Mouse (Mus musculus) activated CD4-positive, CD25-positive, alpha-beta regulatory T cell, adult 9 weeks (primary cell): ENCODE measurements around the gene Krt20. TPM values are rescaled to one million over a fixed set of nuclear protein-coding genes. Genes with fewer than 3 reads are reported as not detected.

ENCODE experiments used
- polyA plus RNA-seq: library from polyadenylated mRNA; unstranded; fragments of 100-300 nt; shearing (Covaris generic); gene quantifications from one replicate; pipeline ENCODE4 v1.2.1, GENCODE M21; 2017

Krt20 gene
- polyA plus RNA-seq = not detected

DNA sequence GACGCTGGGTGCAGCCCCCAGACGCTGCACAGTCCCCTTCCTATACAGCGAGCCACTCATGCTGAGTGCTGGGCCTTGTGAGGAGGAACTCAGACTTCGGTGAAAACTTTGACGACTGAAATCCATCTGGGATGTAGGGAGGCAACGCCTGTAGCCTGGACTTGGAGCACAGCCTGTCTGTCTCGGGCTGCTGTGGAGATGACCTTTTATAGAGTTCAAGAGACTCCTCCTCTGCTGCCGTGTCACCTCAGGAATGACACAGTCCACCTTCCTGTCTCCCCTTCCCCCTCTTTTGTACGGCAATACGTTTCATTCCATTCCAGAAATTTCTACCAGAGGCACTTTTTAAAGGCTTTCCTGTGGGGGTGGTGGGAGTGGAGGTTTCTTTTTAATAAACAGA, at the start of gene Krt20:
TSS of gene Krt20 (minus strand) at position 179 of the 400 bp plus-strand sequence.

DNA sequence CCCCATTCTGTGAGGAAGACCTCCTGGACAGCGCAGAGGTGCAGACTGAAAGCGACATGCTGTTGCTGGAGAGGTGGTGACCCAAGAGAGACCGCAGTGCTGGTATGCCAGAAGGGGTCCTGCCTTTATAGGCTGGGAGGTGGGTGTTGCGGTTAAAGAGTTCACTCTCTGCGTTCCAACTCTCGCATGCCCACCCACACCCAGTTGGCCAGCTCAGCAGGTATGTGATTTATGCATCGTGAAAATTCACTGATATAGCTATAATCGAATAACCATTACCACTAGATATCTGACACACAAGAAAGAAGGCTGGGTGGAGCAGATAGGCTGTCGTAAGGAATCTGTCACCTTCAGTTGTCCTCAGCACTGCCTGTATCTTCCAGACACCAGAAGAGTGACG, 15.8 kb downstream of the Krt20 start, which contains the start of gene Krt12:
TSS of gene Krt12 (minus strand) at position 101 of the 400 bp plus-strand sequence.

DNA sequence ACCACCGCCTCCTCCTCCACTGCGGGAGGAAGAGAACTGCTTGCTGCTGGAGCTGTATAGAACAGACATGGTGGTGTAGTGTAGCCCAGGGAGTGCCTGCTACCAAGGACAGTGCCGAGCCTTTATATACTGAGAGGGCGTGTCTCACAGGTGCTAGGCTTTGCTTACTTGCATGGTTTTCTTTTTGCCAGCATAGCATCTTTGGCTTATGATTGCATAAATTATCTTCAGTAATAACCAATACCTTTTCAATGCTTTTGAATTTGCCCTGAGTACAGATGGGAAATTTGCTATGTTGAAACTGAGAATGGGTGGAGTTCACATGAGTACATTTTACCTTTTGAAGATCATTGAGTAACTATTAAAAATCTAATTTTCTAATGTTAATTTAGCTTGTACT, 48.7 kb downstream of the Krt20 start, which contains the start of gene Krt10:
TSS of gene Krt10 (minus strand) at position 101 of the 400 bp plus-strand sequence.

Other genes with a start within 250 kb of the Krt20 start
- 205 TPM for gene Smarce1, start 207.1 kb downstream of the Krt20 start, polyA plus RNA-seq
- gene Krt222, start 194.1 kb downstream of the Krt20 start, polyA plus RNA-seq = 1.2 TPM
- not detected for gene Krt24, start 152.9 kb downstream of the Krt20 start, polyA plus RNA-seq
- gene Krt25, start 115.2 kb downstream of the Krt20 start, polyA plus RNA-seq = not detected
- gene Krt26, start 100.2 kb downstream of the Krt20 start, polyA plus RNA-seq = not detected
- not detected for gene Krt27, start 87.0 kb downstream of the Krt20 start, polyA plus RNA-seq
- not detected for gene Krt28, start 63.2 kb downstream of the Krt20 start, polyA plus RNA-seq
- gene Krt10, start 48.8 kb downstream of the Krt20 start, polyA plus RNA-seq = 12.6 TPM
- not detected for gene Krt12, start 15.9 kb downstream of the Krt20 start, polyA plus RNA-seq
- gene Krt23, start 55.0 kb upstream of the Krt20 start, polyA plus RNA-seq = not detected
- not detected for gene Krt39, start 83.2 kb upstream of the Krt20 start, polyA plus RNA-seq
- not detected for gene Krt40, start 105.0 kb upstream of the Krt20 start, polyA plus RNA-seq
- gene Krtap3-3, start 112.7 kb upstream of the Krt20 start, polyA plus RNA-seq = not detected
- not detected for gene Krtap3-2, start 118.7 kb upstream of the Krt20 start, polyA plus RNA-seq
- not detected for gene Gm11939, start 121.3 kb upstream of the Krt20 start, polyA plus RNA-seq
- not detected for gene Krtap3-1, start 128.5 kb upstream of the Krt20 start, polyA plus RNA-seq
- not detected for gene Krtap1-5, start 142.9 kb upstream of the Krt20 start, polyA plus RNA-seq
- not detected for gene Krtap1-4, start 145.5 kb upstream of the Krt20 start, polyA plus RNA-seq
- gene Krtap1-3, start 153.2 kb upstream of the Krt20 start, polyA plus RNA-seq = not detected
- gene Krtap9-3, start 160.0 kb upstream of the Krt20 start, polyA plus RNA-seq = not detected
- not detected for gene Gm11938, start 165.2 kb upstream of the Krt20 start, polyA plus RNA-seq
- not detected for gene Gm11937, start 172.0 kb upstream of the Krt20 start, polyA plus RNA-seq
- gene Krtap2-4, start 176.7 kb upstream of the Krt20 start, polyA plus RNA-seq = not detected
- not detected for gene Gm11562, start 182.3 kb upstream of the Krt20 start, polyA plus RNA-seq
- not detected for gene Krtap4-1, start 190.1 kb upstream of the Krt20 start, polyA plus RNA-seq
- not detected for gene Krtap4-2, start 196.9 kb upstream of the Krt20 start, polyA plus RNA-seq
- not detected for gene Krtap4-7, start 205.9 kb upstream of the Krt20 start, polyA plus RNA-seq
- gene Gm11555, start 212.1 kb upstream of the Krt20 start, polyA plus RNA-seq = not detected
- gene Gm11563, start 220.8 kb upstream of the Krt20 start, polyA plus RNA-seq = not detected
- not detected for gene Krtap4-6, start 227.8 kb upstream of the Krt20 start, polyA plus RNA-seq